Mouse (Mus musculus): ENCODE measurements around the gene Hs6st1. TPM values are rescaled to one million over a fixed set of nuclear protein-coding genes. Genes with fewer than 3 reads are reported as not detected.
A peak's percentile ranks its signal among the peaks of the same experiment; 100 is the strongest.
"Not testable (repeated sequence)": the region's sequence is repeated elsewhere in the genome, so short reads cannot be mapped to it uniquely, and the experiment has no call there.

Hs6st1 gene
- 4.9 and 12.0 TPM in 2 replicates for polyA plus RNA-seq (2016; fragmentation: Nextera tagmentation; extraction: Ambion mirVana)

- Histone ChIP-seq H3K4me1 (replicated peaks) (peaks cover 60% of the 10 kb centered on the region), H3K27ac (no peak within 1 kb of the TSS)
Observed at GRCm38 (mm10) chr1:36068076-36068475, at the start of gene Hs6st1. Gene Hs6st1 (plus strand): TSS chr1:36068400.

GRCm38 (mm10) chr1:36018617-36019016 lies 49.6 kb upstream of the Hs6st1 start:
- Histone ChIP-seq H3K27me3 (no peaks in the 10 kb centered on the region), H3K4me2 (no peak overlapping the region), H3K4me1 (replicated peaks) (peaks cover 27% of the 10 kb centered on the region), H3K9me3 (0 out of 2 replicates have a peak, but pooled peaks cover 5% of the 10 kb centered on the region), H3K36me3 (no peaks in the 10 kb centered on the region), H3K4me3 (replicated peaks) (no peak overlapping the region), H3K27ac (no peak overlapping the region), H3K9ac (replicated peaks) (no peak overlapping the region)
- ATAC-seq (ENCODE audit: insufficient number of reproducible peaks, insufficient read depth, low FRiP score, low TSS enrichment, low read depth) = no peak
- WGBS = 83% methylated on average over 4 of the region's 4 CpGs

More at GRCm38 (mm10) chr1:36068076-36068475, at the start of gene Hs6st1:
- Histone ChIP-seq H3K9me3 (no peaks in the 10 kb centered on the region), H3K36me3 (no peaks in the 10 kb centered on the region; the same call in 1 of the 2 replicates), H3K27me3 (peaks cover 21% of the 10 kb centered on the region), H3K4me2 (peak within 1 kb of the TSS; percentile 97), H3K4me3 (replicated peaks) (peak within 1 kb of the TSS; percentile 73), H3K9ac (replicated peaks) (peak within 1 kb of the TSS; percentile 78)
- peak; percentile 85 for ATAC-seq (ENCODE audit: insufficient number of reproducible peaks, insufficient read depth, low FRiP score, low TSS enrichment, low read depth)
- under 1% methylated on average over 55 of the region's 55 CpGs for WGBS

DNA sequence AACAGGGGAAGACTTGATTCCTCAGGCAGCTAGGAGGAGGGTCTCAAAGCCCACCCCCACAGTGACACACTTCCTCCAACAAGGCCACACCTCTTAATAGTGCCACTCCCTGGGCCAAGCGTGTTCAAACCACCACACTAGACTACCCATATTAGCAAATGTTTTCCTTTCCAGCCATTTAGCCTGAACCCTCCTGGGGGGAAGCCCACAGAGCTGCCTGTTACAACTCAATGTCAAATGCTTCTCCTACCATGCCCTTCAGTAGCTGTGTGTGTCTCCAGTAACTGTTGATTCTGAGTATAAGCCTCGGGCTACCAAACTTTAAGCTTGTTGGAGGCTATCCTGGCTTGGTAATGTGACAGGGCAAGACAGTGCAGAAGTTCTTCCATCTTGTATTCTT lies 49.0 kb upstream of the Hs6st1 start:
- H3K4me3 ChIP-seq (replicated peaks) = no peak overlapping the region
- H3K4me2 ChIP-seq = no peak overlapping the region
- H3K27me3 ChIP-seq = no peaks in the 10 kb centered on the region
- ATAC-seq (ENCODE audit: insufficient number of reproducible peaks, insufficient read depth, low FRiP score, low TSS enrichment, low read depth) = no peak
- peaks cover 22% of the 10 kb centered on the region for H3K4me1 ChIP-seq (replicated peaks)
- H3K27ac ChIP-seq = no peak overlapping the region
- 0 out of 2 replicates have a peak, but pooled peaks cover 5% of the 10 kb centered on the region for H3K9me3 ChIP-seq
- H3K9ac ChIP-seq (replicated peaks) = no peak overlapping the region
- WGBS = 88% methylated on average over 2 of the region's 2 CpGs
- no peaks in the 10 kb centered on the region for H3K36me3 ChIP-seq

DNA sequence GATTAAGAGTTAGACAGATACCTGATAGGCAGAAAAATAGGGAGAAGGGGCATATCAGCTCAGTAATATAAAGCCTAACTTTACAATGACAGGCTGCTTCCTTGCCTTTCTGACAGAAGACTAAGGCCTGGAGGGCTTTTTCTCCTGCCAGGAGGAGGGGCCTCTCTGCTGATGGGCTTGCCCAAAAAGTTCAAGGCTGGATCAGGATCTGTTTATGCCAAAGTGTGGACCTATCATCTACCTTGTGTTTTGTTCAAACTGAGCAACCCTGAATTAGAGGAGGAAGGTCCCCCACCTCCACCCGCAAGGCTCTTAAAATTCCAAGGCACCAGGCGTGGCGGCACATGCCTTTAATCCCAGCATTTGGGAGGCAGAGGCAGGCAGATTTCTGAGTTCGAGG lies 47.9 kb upstream of the Hs6st1 start:
- H3K9me3 ChIP-seq = 0 out of 2 replicates have a peak, but pooled peaks cover 5% of the 10 kb centered on the region
- H3K27ac ChIP-seq = no peak overlapping the region
- no peaks in the 10 kb centered on the region for H3K27me3 ChIP-seq
- H3K4me3 ChIP-seq (replicated peaks) = no peak overlapping the region
- no peak overlapping the region for H3K4me2 ChIP-seq
- H3K36me3 ChIP-seq = no peaks in the 10 kb centered on the region
- 84% methylated on average over 4 of the region's 4 CpGs for WGBS
- H3K4me1 ChIP-seq (replicated peaks) = peaks cover 22% of the 10 kb centered on the region
- no peak overlapping the region for H3K9ac ChIP-seq (replicated peaks)
- ATAC-seq (ENCODE audit: insufficient number of reproducible peaks, insufficient read depth, low FRiP score, low TSS enrichment, low read depth) = no peak

GRCm38 (mm10) chr1:36030421-36030821 lies 37.8 kb upstream of the Hs6st1 start:
- Histone ChIP-seq H3K4me2 (peak overlapping the region; percentile 13; the same call in 1 of the 2 replicates), H3K36me3 (no peaks in the 10 kb centered on the region), H3K27ac (peak overlapping the region; percentile 73; the same call in 1 of the 2 replicates), H3K9ac (replicated peaks) (no peak overlapping the region), H3K4me3 (replicated peaks) (no peak overlapping the region), H3K4me1 (replicated peaks) (peaks cover 11% of the 10 kb centered on the region), H3K9me3 (no peaks in the 10 kb centered on the region), H3K27me3 (no peaks in the 10 kb centered on the region)
- ATAC-seq (ENCODE audit: insufficient number of reproducible peaks, insufficient read depth, low FRiP score, low TSS enrichment, low read depth) = peak; percentile 59; the same call in 1 of the 2 replicates
- 28% methylated on average over 10 of the region's 10 CpGs for WGBS

GRCm38 (mm10) chr1:36038769-36039168 lies 29.4 kb upstream of the Hs6st1 start:
- H3K4me1 ChIP-seq (replicated peaks) = no peaks in the 10 kb centered on the region
- no peak overlapping the region for H3K4me2 ChIP-seq
- H3K27me3 ChIP-seq = no peaks in the 10 kb centered on the region
- no peak for ATAC-seq (ENCODE audit: insufficient number of reproducible peaks, insufficient read depth, low FRiP score, low TSS enrichment, low read depth)
- H3K27ac ChIP-seq = no peak overlapping the region
- H3K9me3 ChIP-seq = 0 out of 2 replicates have a peak, but pooled peaks cover 8% of the 10 kb centered on the region
- H3K9ac ChIP-seq (replicated peaks) = no peak overlapping the region
- WGBS = 89% methylated on average over 8 of the region's 8 CpGs
- no peak overlapping the region for H3K4me3 ChIP-seq (replicated peaks)
- no peaks in the 10 kb centered on the region for H3K36me3 ChIP-seq

DNA sequence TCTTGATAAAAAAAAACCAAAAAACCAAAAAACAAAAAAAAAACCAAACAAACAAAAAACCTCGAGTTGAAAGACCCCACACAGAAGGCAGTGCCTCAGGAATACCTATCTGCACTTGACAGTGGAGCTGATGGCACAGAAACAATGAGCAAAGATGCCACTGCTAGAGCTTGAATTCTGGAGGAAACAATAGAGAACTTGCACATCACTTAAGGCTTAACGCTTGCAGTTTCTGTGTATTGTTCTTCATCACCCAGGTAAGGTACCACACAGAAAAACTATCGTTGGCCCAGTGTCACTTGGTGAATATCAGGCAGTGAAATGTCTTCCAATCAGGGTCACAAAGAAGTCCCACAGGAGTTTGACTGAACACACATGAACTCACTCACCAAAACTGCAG lies 26.1 kb upstream of the Hs6st1 start:
- no peak for ATAC-seq (ENCODE audit: insufficient number of reproducible peaks, insufficient read depth, low FRiP score, low TSS enrichment, low read depth)
- Histone ChIP-seq H3K27ac (no peak overlapping the region), H3K27me3 (no peaks in the 10 kb centered on the region), H3K4me2 (no peak overlapping the region), H3K9ac (replicated peaks) (no peak overlapping the region), H3K36me3 (no peaks in the 10 kb centered on the region), H3K9me3 (0 out of 2 replicates have a peak, but pooled peaks cover 8% of the 10 kb centered on the region), H3K4me1 (replicated peaks) (no peaks in the 10 kb centered on the region), H3K4me3 (replicated peaks) (no peak overlapping the region)
- 82% methylated on average over 3 of the region's 3 CpGs for WGBS

- H3K36me3 ChIP-seq; H3K9ac ChIP-seq (replicated peaks); H3K4me3 ChIP-seq (replicated peaks); H3K4me1 ChIP-seq (replicated peaks); H3K27me3 ChIP-seq; ATAC-seq (ENCODE audit: insufficient number of reproducible peaks, insufficient read depth, low FRiP score, low TSS enrichment, low read depth); H3K9me3 ChIP-seq; H3K4me2 ChIP-seq; H3K27ac ChIP-seq: not testable (repeated sequence)
- 94% methylated on average over 5 of the region's 5 CpGs for WGBS
Observed at GRCm38 (mm10) chr1:36043793-36044192, 24.4 kb upstream of the Hs6st1 start.

DNA sequence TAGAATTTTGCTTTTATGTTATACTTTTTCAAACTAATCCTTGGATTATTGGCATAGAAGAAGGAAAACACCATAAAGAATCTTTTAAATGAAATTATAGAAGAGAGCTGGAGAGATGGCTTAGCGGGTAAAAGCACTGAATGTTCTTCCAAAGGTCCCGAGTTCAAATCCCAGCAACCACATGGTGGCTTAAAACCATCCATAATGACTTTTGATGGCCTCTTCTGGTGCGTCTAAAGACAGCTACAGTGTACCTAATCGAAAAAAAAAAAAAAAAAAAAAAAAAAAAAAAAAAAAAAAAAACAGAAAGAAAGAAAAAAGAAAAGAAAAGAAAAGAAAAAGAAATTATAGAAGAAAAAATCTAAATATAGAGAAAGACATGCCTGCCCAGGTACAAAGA lies 23.9 kb upstream of the Hs6st1 start:
- no peak for ATAC-seq (ENCODE audit: insufficient number of reproducible peaks, insufficient read depth, low FRiP score, low TSS enrichment, low read depth)
- 0 out of 2 replicates have a peak, but pooled peaks cover 8% of the 10 kb centered on the region for H3K9me3 ChIP-seq
- H3K27me3 ChIP-seq = no peaks in the 10 kb centered on the region
- H3K36me3 ChIP-seq = no peaks in the 10 kb centered on the region
- no peaks in the 10 kb centered on the region for H3K4me1 ChIP-seq (replicated peaks)
- WGBS = 84% methylated on average over 4 of the region's 4 CpGs
- H3K4me2 ChIP-seq = no peak overlapping the region
- no peak overlapping the region for H3K4me3 ChIP-seq (replicated peaks)
- no peak overlapping the region for H3K27ac ChIP-seq
- H3K9ac ChIP-seq (replicated peaks) = no peak overlapping the region

GRCm38 (mm10) chr1:36052672-36053071 lies 15.5 kb upstream of the Hs6st1 start:
- Histone ChIP-seq H3K4me3 (replicated peaks) (no peak overlapping the region), H3K27me3 (no peaks in the 10 kb centered on the region), H3K27ac (no peak overlapping the region), H3K36me3 (no peaks in the 10 kb centered on the region), H3K9me3 (no peaks in the 10 kb centered on the region), H3K4me2 (no peak overlapping the region), H3K4me1 (replicated peaks) (no peaks in the 10 kb centered on the region), H3K9ac (replicated peaks) (no peak overlapping the region)
- WGBS = 85% methylated on average over 5 of the region's 5 CpGs
- ATAC-seq (ENCODE audit: insufficient number of reproducible peaks, insufficient read depth, low FRiP score, low TSS enrichment, low read depth) = no peak

DNA sequence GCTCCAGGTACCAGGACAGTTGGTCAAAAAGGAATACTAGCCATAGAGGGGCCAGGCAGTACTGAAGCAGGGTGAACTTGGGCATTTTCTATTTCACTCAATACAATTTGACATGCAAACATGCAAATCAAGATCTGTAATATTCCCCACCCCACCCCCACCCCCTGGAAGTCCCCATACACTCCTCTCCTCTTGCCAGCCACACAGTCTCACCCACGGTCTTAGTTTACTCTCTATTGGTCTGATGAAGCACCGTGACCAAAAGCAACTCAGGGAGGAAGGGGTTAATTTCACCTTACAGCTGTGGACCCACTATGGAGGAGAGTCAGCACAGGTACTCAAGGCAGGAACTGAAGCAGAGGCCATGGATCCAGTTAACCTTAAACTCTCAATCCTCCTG lies 14.6 kb upstream of the Hs6st1 start:
- ATAC-seq (ENCODE audit: insufficient number of reproducible peaks, insufficient read depth, low FRiP score, low TSS enrichment, low read depth) = no peak
- H3K4me1 ChIP-seq (replicated peaks) = no peaks in the 10 kb centered on the region
- no peak overlapping the region for H3K9ac ChIP-seq (replicated peaks)
- H3K27ac ChIP-seq = no peak overlapping the region
- no peaks in the 10 kb centered on the region for H3K36me3 ChIP-seq
- WGBS = 97% methylated on average over 2 of the region's 2 CpGs
- no peaks in the 10 kb centered on the region for H3K27me3 ChIP-seq
- no peak overlapping the region for H3K4me3 ChIP-seq (replicated peaks)
- H3K4me2 ChIP-seq = no peak overlapping the region
- H3K9me3 ChIP-seq = no peaks in the 10 kb centered on the region

Measured in limb, embryonic 12.5 days (tissue).